Mouse (Mus musculus) E14TG2a.4 (cell line): Measurements from ENCODE around the gene Kdm4c.

Experiments used
- CTCF ChIP-seq: conservative IDR thresholded peaks from 2 replicates; pipeline ENCODE4 v1.5.1; 2014; ENCODE audit warnings: low read length
- POU5F1 ChIP-seq: IDR thresholded peaks from 2 replicates; pipeline ENCODE4 v1.6.1; 2014; ENCODE audit warnings: low read length, borderline replicate concordance

DNA sequence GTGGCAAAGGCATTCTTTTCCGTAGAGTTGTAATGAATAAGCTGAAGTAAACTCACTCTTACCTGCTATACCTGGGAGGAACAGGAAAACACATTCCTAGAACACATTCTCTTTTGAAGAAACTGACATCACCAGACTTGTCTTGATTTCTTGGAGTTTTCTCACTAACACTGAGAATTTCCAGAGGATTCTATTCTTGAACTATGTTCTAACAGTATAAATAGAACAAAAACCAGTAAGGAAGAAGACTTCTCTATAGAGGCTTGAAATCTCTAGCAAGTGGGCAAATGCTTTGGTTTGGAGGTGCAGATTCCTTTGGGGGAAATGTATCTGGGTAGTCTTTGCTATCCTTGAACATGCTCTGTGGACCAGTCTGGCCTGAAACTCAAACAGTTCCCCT, 166.4 kb downstream of the Kdm4c start:
- no peak for TF ChIP-seq CTCF
- no peak for TF ChIP-seq POU5F1
